21 mouse cellular contexts compared by ENCODE assay signal in genomic region chr9:63563436-63563835, GRCm38 (mm10). TPM values are rescaled to one million over a fixed set of nuclear protein-coding genes. Genes with fewer than 3 reads are reported as not detected.
"Had no signal": no experiment of that assay in that cellular context is flagged by ENCODE, and none has a peak within 500 bp of the region (broad histone marks: within the 10 kb centered on the region; RNA-seq: fewer than 3 reads in every experiment).

No protein-coding gene starts in this region.

- H3K27ac ChIP-seq: intestine, embryonic 15.5 days; kidney, embryonic 15.5 days; layer of hippocampus, adult 2 months; limb, embryonic 10.5 days; limb, embryonic 13.5 days; liver, embryonic 12.5 days; liver, embryonic 15.5 days; stomach, postnatal 0 days had no signal

- ATAC-seq: intestine, embryonic 15.5 days; liver, embryonic 12.5 days had no signal

- H3K27me3 ChIP-seq: intestine, embryonic 15.5 days; kidney, embryonic 15.5 days; liver, embryonic 12.5 days; liver, embryonic 15.5 days had no signal

- DNase-seq: kidney, adult 11 months; kidney, adult 8-10 months; kidney, postnatal 10 days; kidney, postnatal 36 days; layer of hippocampus, adult 9-11 months; liver; midbrain, embryonic 14.5 days; right cerebral cortex, adult 18-20 months; right cerebral cortex, postnatal 14 days; right cerebral cortex, postnatal 4 days; thymus, adult 2 months; thymus, postnatal 14 days had no signal

- H3K9me3 ChIP-seq: intestine, embryonic 15.5 days; kidney, embryonic 15.5 days; limb, embryonic 10.5 days; limb, embryonic 13.5 days; liver, embryonic 12.5 days; liver, embryonic 15.5 days had no signal

- H3K4me1 ChIP-seq: intestine, embryonic 15.5 days; liver, embryonic 15.5 days had no signal

- H3K9ac ChIP-seq: intestine, embryonic 15.5 days; kidney, embryonic 15.5 days; limb, embryonic 13.5 days; liver, embryonic 12.5 days; liver, embryonic 15.5 days had no signal

- H3K4me2 ChIP-seq: intestine, embryonic 15.5 days; kidney, embryonic 15.5 days; limb, embryonic 13.5 days; liver, embryonic 12.5 days; liver, embryonic 15.5 days; midbrain, embryonic 11.5 days had no signal

- H3K4me3 ChIP-seq: intestine, embryonic 15.5 days; kidney, embryonic 15.5 days; layer of hippocampus, adult 2 months; limb, embryonic 10.5 days; limb, embryonic 13.5 days; liver, embryonic 12.5 days; liver, embryonic 15.5 days had no signal

- H3K36me3 ChIP-seq: intestine, embryonic 15.5 days; kidney, embryonic 15.5 days; limb, embryonic 10.5 days; limb, embryonic 13.5 days; liver, embryonic 12.5 days; liver, embryonic 15.5 days had no signal

RNA-seq across cellular contexts. Expression of gene Iqch, which starts 38.9 kb away (rescaled TPM):
- polyA plus RNA-seq: liver, embryonic 12.5 days; liver, embryonic 15.5 days; stomach, postnatal 0 days had no signal
